Mouse (Mus musculus) limb, embryonic 13.5 days (tissue): Measurements from ENCODE around the gene Slc12a5. TPM values are rescaled to one million over a fixed set of nuclear protein-coding genes. Genes with fewer than 3 reads are reported as not detected.

Experiments
- ATAC-seq: fragments of 200-750 bp; cut with Nextera tagmentation; 2 replicates; pipeline ENCODE4 v1.8.0; 2017; ENCODE audit warnings: low read depth, moderate number of reproducible peaks, moderate TSS enrichment; ENCODE audit not compliant: low FRiP score
- H3K27ac ChIP-seq: fragments of 300-500 bp; sonication (generic); 2 replicates; pipeline ENCODE4 v1.5.1; 2015; ENCODE audit warnings: inconsistent platforms, mild to moderate bottlenecking, moderate library complexity
- H3K27me3 ChIP-seq: fragments of 300-500 bp; sonication (generic); 2 replicates; pipeline ENCODE4 v1.6.1; 2015; ENCODE audit warnings: mild to moderate bottlenecking, inconsistent platforms
- H3K36me3 ChIP-seq: fragments of 300-500 bp; sonication (generic); 2 replicates; pipeline ENCODE4 v1.6.1; 2015; ENCODE audit warnings: inconsistent platforms, mild to moderate bottlenecking, moderate library complexity
- H3K4me1 ChIP-seq: fragments of 300-500 bp; sonication (generic); 2 replicates; pipeline ENCODE4 v1.6.1; 2015; ENCODE audit warnings: inconsistent platforms
- H3K4me2 ChIP-seq: fragments of 300-500 bp; sonication (generic); replicated peaks from 2 replicates; pipeline ENCODE4 v1.6.1; 2015; ENCODE audit warnings: inconsistent platforms, mild to moderate bottlenecking, moderate library complexity
- H3K4me3 ChIP-seq: fragments of 300-500 bp; sonication (generic); 2 replicates; pipeline ENCODE4 v1.5.1; 2015; ENCODE audit warnings: moderate library complexity, mild to moderate bottlenecking, inconsistent platforms
- H3K9ac ChIP-seq: fragments of 300-500 bp; sonication (generic); 2 replicates; pipeline ENCODE4 v1.6.1; 2015; ENCODE audit warnings: mild to moderate bottlenecking, inconsistent platforms
- H3K9me3 ChIP-seq: fragments of 300-500 bp; sonication (generic); 2 replicates; pipeline ENCODE4 v1.6.1; 2016; ENCODE audit warnings: inconsistent platforms
- WGBS: fragments of 180-500 bp; shearing (Covaris S2); methylation state at CpG from one replicate; pipeline ENCODE4 v1.1.7; 2015; 5-methylcytosine and 5-hydroxymethylcytosine counted together
- polyA plus RNA-seq: library from polyadenylated mRNA; unstranded; fragments of >200 nt; fragmentation: Nextera tagmentation; extraction: Ambion mirVana; gene quantifications from 2 replicates; pipeline ENCODE4 v1.2.1, GENCODE M21; 2015

Slc12a5 gene
- polyA plus RNA-seq, 1 experiment from 2014 or later = 1.2 TPM

DNA sequence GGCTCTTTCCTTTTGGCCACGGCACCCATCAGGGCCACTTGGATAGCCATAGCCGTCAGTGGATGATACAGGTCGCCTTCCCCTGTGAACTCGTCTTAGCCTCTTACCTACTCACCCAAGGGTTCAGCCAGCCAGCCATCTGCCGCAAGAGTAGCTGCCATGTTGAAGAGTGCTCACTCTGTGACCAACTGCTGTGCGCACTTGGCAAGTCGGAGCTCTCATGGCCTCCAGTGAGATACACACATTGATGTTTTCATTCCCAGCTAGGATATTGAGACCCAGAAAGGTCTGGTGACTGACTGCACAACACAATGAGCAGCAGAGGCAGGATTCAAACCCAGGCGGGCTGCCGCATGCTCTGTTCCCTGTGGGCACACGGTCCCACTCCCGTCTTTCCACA is 33.6 kb downstream of the Slc12a5 start:
- Histone ChIP-seq H3K4me2 (no peak overlapping the region), H3K27ac (no peak overlapping the region), H3K9ac (no peak overlapping the region), H3K4me3 (no peak overlapping the region), H3K4me1 (peaks cover 18% of the 10 kb centered on the region), H3K9me3 (no peaks in the 10 kb centered on the region), H3K36me3 (peaks cover 7% of the 10 kb centered on the region), H3K27me3 (peaks cover 73% of the 10 kb centered on the region)
- no peak for ATAC-seq
- 89% methylated on average over 11 of the region's 11 CpGs for WGBS

DNA sequence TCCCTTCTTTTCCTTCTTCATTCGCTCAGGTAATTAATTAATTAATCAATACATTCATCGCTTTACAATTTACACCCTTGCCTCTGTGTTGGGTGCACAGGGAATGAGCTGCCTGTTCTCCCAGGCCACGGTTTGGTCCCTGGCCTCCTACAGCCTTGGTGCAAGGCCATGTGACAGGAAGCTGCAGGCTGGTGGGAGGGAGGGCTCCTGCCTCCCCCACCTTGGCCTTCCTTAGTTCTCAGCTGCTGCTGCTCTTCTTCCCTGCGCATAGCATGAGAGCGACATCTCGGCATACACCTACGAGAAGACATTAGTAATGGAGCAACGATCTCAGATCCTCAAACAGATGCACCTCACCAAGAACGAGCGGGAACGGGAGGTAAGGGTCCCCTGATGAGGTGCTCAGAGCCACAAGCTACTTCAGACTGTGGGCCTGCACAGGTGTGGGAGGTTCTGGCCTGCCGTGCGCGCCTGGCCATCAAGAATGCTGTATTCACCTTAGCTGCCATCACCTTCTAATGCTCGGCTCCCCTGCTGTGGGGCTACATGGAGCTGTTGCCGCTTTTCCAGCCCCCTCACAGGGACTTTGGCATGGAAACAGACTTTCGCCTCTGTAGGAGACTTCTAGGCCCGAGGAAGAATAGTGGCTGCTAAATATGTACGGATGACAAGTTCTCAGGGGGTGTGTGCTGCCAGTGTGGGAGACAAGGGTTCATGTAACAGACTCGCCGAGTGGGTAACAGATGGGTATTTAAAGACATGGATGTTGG is 34.2 kb downstream of the Slc12a5 start:
- 60% methylated on average over 21 of the region's 21 CpGs for WGBS

DNA sequence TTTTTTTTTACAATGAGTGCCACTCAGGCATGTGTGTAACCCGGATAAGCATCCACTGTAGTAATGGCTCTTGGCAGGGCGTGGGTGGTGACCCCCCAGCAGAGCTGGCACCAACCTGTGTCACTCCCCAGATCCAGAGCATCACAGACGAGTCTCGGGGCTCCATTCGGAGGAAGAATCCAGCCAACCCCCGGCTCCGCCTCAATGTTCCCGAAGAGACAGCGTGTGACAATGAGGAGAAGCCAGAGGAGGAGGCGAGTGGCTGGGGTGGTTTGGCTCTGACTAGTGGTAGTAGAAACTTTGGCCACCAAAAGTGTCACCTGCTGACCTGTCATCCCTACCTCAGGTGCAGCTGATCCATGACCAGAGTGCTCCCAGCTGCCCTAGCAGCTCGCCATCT is 35.4 kb downstream of the Slc12a5 start:
- H3K27me3 ChIP-seq = peaks cover 89% of the 10 kb centered on the region

More for the DNA sequence above, 34.2 kb downstream of the Slc12a5 start:
- Histone ChIP-seq H3K27me3 (peaks cover 80% of the 10 kb centered on the region), H3K9me3 (no peaks in the 10 kb centered on the region), H3K4me3 (no peak overlapping the region), H3K27ac (no peak overlapping the region), H3K4me1 (peaks cover 18% of the 10 kb centered on the region), H3K4me2 (no peak overlapping the region), H3K36me3 (peaks cover 14% of the 10 kb centered on the region), H3K9ac (no peak overlapping the region)
- ATAC-seq = no peak

DNA sequence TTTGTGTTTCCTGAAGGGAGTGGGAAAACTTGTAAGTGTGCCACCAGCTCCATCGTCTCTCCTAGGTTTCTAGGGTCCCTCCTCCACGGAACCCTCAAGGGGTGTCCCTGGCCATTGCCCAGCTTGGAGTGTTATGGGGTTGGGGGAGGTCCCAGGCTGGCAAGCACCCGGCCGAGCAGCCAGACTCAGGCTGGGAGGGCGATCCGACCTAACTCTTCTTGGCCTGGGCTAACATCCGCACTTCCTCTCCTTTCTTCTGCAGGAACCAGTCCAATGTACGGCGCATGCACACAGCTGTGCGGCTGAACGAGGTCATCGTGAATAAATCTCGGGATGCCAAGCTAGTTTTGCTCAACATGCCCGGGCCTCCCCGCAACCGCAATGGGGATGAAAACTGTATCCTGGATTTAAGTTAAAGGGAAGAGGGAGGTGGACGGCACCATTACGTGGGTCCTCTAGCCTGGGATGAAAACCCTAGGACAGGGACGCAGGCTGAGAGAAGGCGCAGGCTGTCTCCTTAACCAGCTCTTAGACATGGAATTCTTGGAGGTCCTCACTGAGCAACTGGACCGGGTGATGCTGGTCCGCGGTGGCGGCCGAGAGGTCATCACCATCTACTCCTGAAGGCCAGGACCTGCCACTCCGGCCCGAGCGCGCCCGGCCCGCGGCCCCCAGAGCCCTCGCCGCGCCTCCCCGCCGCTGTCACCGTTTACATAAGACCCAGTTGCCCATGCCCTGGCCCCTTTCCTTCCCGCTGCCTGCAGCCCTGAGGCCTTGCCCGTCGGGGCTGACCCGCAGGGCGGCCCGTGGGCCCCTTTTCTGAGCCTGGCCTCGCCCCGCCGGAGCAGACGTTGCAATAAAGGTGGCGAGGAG is 36.5 kb downstream of the Slc12a5 start:
- peaks cover 85% of the 10 kb centered on the region for H3K27me3 ChIP-seq
- no peak for ATAC-seq
- WGBS = 8% methylated on average over 49 of the region's 49 CpGs
- H3K27ac ChIP-seq = no peak overlapping the region
- peak overlapping the region; percentile 73 for H3K4me2 ChIP-seq
- no peaks in the 10 kb centered on the region for H3K9me3 ChIP-seq
- peaks cover 36% of the 10 kb centered on the region for H3K36me3 ChIP-seq
- H3K4me1 ChIP-seq = peaks cover 18% of the 10 kb centered on the region
- peak overlapping the region; percentile 41 for H3K4me3 ChIP-seq
- peak overlapping the region; percentile 60 for H3K9ac ChIP-seq

More for the DNA sequence above, 35.4 kb downstream of the Slc12a5 start:
- Histone ChIP-seq H3K9me3 (no peaks in the 10 kb centered on the region), H3K36me3 (peaks cover 25% of the 10 kb centered on the region), H3K27ac (no peak overlapping the region), H3K4me1 (peaks cover 18% of the 10 kb centered on the region), H3K9ac (no peak overlapping the region), H3K4me2 (no peak overlapping the region), H3K4me3 (no peak overlapping the region)
- 68% methylated on average over 11 of the region's 11 CpGs for WGBS
- no peak for ATAC-seq

DNA sequence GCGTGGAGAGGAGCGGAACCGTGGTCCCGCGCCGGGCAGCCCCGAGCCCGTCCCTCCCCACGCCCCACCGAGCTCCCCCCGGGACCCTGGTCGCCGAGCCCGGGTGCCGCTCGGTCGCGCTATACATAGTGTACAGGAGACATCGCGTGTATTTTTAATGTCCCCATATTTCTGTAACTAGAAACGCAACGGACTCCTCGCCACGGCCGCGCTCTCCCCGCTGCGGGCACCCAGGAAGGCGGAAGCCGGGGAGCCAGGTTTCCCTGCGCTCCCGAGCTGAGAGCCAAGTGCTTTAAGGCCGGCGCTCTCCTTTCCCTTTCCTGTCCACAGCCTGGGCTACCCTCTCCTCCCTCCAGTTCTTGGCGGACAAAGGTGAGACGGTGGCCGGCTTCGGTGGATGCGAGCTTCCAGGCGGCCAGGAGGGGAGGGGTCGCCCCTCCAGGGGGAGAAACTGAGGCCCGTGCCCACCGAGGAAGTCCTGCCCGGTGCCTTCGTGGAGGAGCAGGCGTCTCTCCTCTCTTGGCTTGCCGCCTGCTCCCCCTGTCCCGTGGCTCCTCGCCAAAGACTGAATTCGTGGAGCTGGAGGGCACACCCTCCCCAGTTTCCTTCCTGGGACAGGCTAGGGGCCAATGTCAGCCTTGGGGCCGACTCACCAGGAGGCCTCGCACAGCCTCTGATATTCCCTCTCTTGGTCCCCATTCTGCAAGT is 37.3 kb downstream of the Slc12a5 start:
- H3K4me1 ChIP-seq = peaks cover 18% of the 10 kb centered on the region
- peak overlapping the region; percentile 73 for H3K4me2 ChIP-seq
- H3K4me3 ChIP-seq = peak overlapping the region; percentile 41
- H3K27me3 ChIP-seq = peaks cover 79% of the 10 kb centered on the region
- no peak for ATAC-seq
- no peak overlapping the region for H3K27ac ChIP-seq
- no peaks in the 10 kb centered on the region for H3K9me3 ChIP-seq
- under 1% methylated on average over 51 of the region's 52 CpGs for WGBS
- H3K36me3 ChIP-seq = peaks cover 44% of the 10 kb centered on the region
- peak overlapping the region; percentile 60 for H3K9ac ChIP-seq

DNA sequence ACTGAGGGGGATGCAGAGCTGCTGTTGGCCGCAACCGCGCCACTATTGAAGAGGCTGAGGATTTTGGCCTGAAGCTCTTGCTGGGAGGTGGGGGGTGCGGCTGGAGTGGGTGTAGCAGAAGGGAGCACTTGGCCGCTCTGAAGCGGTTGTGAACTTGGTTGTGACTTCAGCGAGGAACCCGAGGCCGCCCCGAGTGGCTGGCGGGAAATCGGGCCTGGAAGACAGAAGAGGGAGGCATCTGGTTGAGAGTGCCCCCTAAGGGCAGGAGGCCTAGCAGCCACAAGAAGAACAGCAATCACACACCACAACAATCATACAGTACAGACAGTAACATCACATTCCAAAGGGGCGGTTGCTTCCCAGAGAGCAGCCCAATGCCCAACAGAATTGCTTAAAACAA is 41.4 kb downstream of the Slc12a5 start:
- Histone ChIP-seq H3K27me3 (peaks cover 43% of the 10 kb centered on the region), H3K4me3 (no peak overlapping the region), H3K9ac (no peak overlapping the region), H3K4me1 (peaks cover 18% of the 10 kb centered on the region), H3K4me2 (no peak overlapping the region), H3K9me3 (no peaks in the 10 kb centered on the region), H3K27ac (no peak overlapping the region), H3K36me3 (peaks cover 85% of the 10 kb centered on the region)
- ATAC-seq = no peak
- 93% methylated on average over 13 of the region's 13 CpGs for WGBS

DNA sequence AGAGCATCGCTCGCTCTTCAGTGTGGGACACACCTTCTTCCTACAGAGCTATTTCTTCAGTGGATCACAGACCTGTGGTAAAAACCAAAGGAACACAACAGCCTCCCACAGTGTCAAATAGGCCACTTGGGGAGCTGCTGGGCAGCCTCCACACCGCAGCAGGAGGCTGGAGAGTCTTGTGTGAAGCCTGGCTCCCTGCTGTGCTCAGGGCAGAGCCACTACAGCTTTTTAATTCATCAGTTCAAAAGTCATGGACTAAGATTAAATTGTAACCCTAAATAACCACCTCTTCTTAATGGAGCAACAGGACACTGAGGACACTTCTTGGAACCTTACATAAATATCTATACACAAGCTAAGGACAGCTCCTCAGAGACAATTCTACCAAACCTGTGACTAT is 42.5 kb downstream of the Slc12a5 start:
- peaks cover 96% of the 10 kb centered on the region for H3K36me3 ChIP-seq
- no peak for ATAC-seq
- no peak overlapping the region for H3K4me3 ChIP-seq
- H3K9ac ChIP-seq = no peak overlapping the region
- H3K9me3 ChIP-seq = no peaks in the 10 kb centered on the region
- no peak overlapping the region for H3K4me2 ChIP-seq
- H3K27me3 ChIP-seq = peaks cover 32% of the 10 kb centered on the region
- peaks cover 8% of the 10 kb centered on the region for H3K4me1 ChIP-seq
- H3K27ac ChIP-seq = no peak overlapping the region
- 86% methylated on average over 3 of the region's 3 CpGs for WGBS

- no peak overlapping the region for H3K9ac ChIP-seq
- H3K36me3 ChIP-seq = peaks cover 100% of the 10 kb centered on the region
- no peak overlapping the region for H3K27ac ChIP-seq
- no peaks in the 10 kb centered on the region for H3K9me3 ChIP-seq
- WGBS = 80% methylated on average over 10 of the region's 10 CpGs
- H3K4me1 ChIP-seq = no peaks in the 10 kb centered on the region
- no peak overlapping the region for H3K4me3 ChIP-seq
- H3K27me3 ChIP-seq = peaks cover 20% of the 10 kb centered on the region
- ATAC-seq = no peak
- no peak overlapping the region for H3K4me2 ChIP-seq
Measured at GRCm38 (mm10) chr2:165004237-165004636, 43.6 kb downstream of the Slc12a5 start.

DNA sequence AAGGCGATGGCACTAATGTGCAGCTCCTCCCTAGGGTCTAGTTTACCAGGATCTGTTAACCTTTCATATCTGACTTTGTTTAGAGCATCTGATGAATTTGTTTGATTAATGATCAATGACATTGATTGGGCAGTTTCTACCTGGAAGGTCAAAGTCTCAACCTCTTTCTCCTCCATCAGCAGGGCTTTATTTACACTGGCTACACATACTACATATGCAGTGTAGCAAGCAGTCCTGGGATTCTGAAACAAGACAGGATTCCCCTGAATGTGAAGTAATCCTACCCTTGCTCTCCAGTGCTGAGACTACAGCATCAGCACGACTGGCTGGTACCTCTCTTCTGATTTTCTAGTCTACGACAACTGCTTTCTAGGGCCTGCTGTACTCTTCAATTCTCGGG is 46.2 kb downstream of the Slc12a5 start:
- Histone ChIP-seq H3K4me1 (no peaks in the 10 kb centered on the region), H3K9ac (no peak overlapping the region), H3K27ac (no peak overlapping the region), H3K27me3 (no peaks in the 10 kb centered on the region), H3K36me3 (peaks cover 100% of the 10 kb centered on the region), H3K4me2 (no peak overlapping the region), H3K4me3 (no peak overlapping the region), H3K9me3 (no peaks in the 10 kb centered on the region)
- WGBS = 91% methylated on average over 4 of the region's 4 CpGs
- ATAC-seq = no peak

DNA sequence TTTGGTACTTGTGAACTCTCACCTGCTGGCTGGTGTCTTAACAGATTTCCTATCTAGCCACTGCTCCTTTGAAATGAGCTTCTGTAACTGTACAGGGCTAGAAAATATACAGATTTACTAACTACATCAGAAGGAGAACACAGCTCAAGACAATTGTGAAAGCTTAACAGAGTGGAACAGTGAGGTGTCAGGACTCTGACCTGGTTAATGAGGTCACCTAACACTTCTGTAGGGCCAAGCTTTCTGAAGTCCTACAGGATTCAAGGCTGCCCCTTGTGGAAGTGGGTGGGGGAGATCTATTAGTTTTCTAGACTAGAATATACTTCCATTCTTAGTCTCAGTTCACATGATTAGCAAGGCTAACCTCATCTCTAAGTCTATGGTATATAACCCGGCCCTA is 47.4 kb downstream of the Slc12a5 start:
- no peak for ATAC-seq
- 92% methylated on average over 1 of the region's 1 CpGs for WGBS
- Histone ChIP-seq H3K27me3 (no peaks in the 10 kb centered on the region), H3K4me2 (no peak overlapping the region), H3K4me3 (no peak overlapping the region), H3K9ac (no peak overlapping the region), H3K4me1 (no peaks in the 10 kb centered on the region), H3K36me3 (peaks cover 100% of the 10 kb centered on the region), H3K9me3 (no peaks in the 10 kb centered on the region), H3K27ac (no peak overlapping the region)

DNA sequence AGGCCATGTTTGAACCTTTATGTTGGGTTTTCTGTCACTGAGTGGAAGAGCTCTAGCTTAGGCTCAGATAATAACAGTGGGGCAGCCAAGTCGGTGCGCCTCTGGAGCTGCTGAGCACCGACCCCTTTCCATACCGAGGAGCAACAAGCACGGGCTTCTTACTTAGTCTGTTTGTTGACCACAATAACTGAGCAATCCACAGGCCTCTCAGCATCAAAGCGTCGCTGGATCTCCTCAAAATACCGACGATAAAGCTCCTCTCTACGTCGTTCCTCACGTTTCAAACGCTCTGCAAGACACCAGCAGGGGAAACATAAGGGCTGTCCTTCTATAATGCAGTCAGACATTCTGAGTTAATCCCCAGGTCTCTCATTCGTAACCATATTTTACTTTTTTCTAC is 48.6 kb downstream of the Slc12a5 start:
- H3K27me3 ChIP-seq = no peaks in the 10 kb centered on the region
- peaks cover 91% of the 10 kb centered on the region for H3K36me3 ChIP-seq
- no peak overlapping the region for H3K9ac ChIP-seq
- no peak overlapping the region for H3K4me3 ChIP-seq
- no peak overlapping the region for H3K4me2 ChIP-seq
- H3K4me1 ChIP-seq = no peaks in the 10 kb centered on the region
- no peak overlapping the region for H3K27ac ChIP-seq
- H3K9me3 ChIP-seq = no peaks in the 10 kb centered on the region
- WGBS = 95% methylated on average over 14 of the region's 14 CpGs
- no peak for ATAC-seq

- 93% methylated on average over 2 of the region's 2 CpGs for WGBS
- H3K4me2 ChIP-seq = no peak overlapping the region
- H3K9me3 ChIP-seq = no peaks in the 10 kb centered on the region
- no peak overlapping the region for H3K27ac ChIP-seq
- H3K4me1 ChIP-seq = no peaks in the 10 kb centered on the region
- H3K4me3 ChIP-seq = no peak overlapping the region
- ATAC-seq = no peak
- H3K9ac ChIP-seq = no peak overlapping the region
- no peaks in the 10 kb centered on the region for H3K27me3 ChIP-seq
- peaks cover 86% of the 10 kb centered on the region for H3K36me3 ChIP-seq
Measured at GRCm38 (mm10) chr2:165009581-165009980, 49.0 kb downstream of the Slc12a5 start.
